10 mouse cellular contexts compared by ENCODE assay signal in genomic region chr9:61445711-61446222, GRCm38 (mm10).
A peak's percentile ranks its signal among the peaks of the same experiment; 100 is the strongest.
DNase-seq lines count a peak whose midpoint lies in the region; ATAC-seq and TF ChIP-seq lines count a peak whose summit lies in the region.
"Had no signal": no experiment of that assay in that cellular context is flagged by ENCODE, and none has a peak within 500 bp of the region (broad histone marks: within the 10 kb centered on the region; RNA-seq: fewer than 3 reads in every experiment).

No protein-coding gene starts in this region.

- H3K27ac ChIP-seq in midbrain, embryonic 12.5 days (replicated peaks), result peak overlapping the region; percentile 60
- H3K27ac ChIP-seq in midbrain, embryonic 16.5 days (ENCODE audit: low read length), result no peak overlapping the region
- no peak overlapping the region for H3K27ac ChIP-seq in heart, adult 2 months
- H3K27ac ChIP-seq in intestine, embryonic 15.5 days, result no peak overlapping the region
- H3K27ac ChIP-seq: hindbrain, embryonic 15.5 days; liver, embryonic 15.5 days had no signal

- TF ChIP-seq CTCF in heart, adult 2 months (IDR thresholded peaks at IDR 0.05), result no peak

- H3ac ChIP-seq in myocyte (ENCODE audit: control insufficient read depth, insufficient read length), result no peak overlapping the region

- WGBS in midbrain, embryonic 12.5 days, result 4% methylated on average over 5 of the region's 5 CpGs
- WGBS in midbrain, embryonic 16.5 days, result 9% methylated on average over 5 of the region's 5 CpGs
- WGBS in heart, adult 2 months, result 47% methylated on average over 5 of the region's 5 CpGs
- WGBS in intestine, embryonic 15.5 days, result 38% methylated on average over 5 of the region's 5 CpGs

- no peak for TF ChIP-seq EP300 in heart, adult 2 months (IDR thresholded peaks at IDR 0.05; ENCODE audit: insufficient read depth, low read depth, low read length)

- H3K4me2 ChIP-seq in midbrain, embryonic 12.5 days (replicated peaks), result no peak overlapping the region
- no peak overlapping the region for H3K4me2 ChIP-seq in midbrain, embryonic 16.5 days (ENCODE audit: low read length)
- peak overlapping the region; percentile 12 for H3K4me2 ChIP-seq in myocyte (ENCODE audit: low read depth)
- H3K4me2 ChIP-seq in intestine, embryonic 15.5 days (replicated peaks), result no peak overlapping the region
- H3K4me2 ChIP-seq: hindbrain, embryonic 15.5 days; liver, embryonic 15.5 days had no signal

- H3K36me3 ChIP-seq in midbrain, embryonic 12.5 days, result no peaks in the 10 kb centered on the region
- no peaks in the 10 kb centered on the region for H3K36me3 ChIP-seq in midbrain, embryonic 16.5 days (ENCODE audit: control insufficient read depth, insufficient read depth, low read length)
- H3K36me3 ChIP-seq in heart, adult 2 months (ENCODE audit: control insufficient read depth, insufficient read depth, low read length), result no peaks in the 10 kb centered on the region
- H3K36me3 ChIP-seq in myocyte (ENCODE audit: control insufficient read depth, insufficient read depth), result no peaks in the 10 kb centered on the region
- no peaks in the 10 kb centered on the region for H3K36me3 ChIP-seq in intestine, embryonic 15.5 days
- H3K36me3 ChIP-seq: hindbrain, embryonic 15.5 days; liver, embryonic 15.5 days had no signal

- intact Hi-C loops in heart, adult 2 months (cut with DNase I), result loop anchor here (5.0 kb wide), 1 partner anchor 242 kb away; no protein-coding TSS in a partner anchor

- no peaks in the 10 kb centered on the region for H3K9me3 ChIP-seq in midbrain, embryonic 12.5 days
- H3K9me3 ChIP-seq in midbrain, embryonic 16.5 days (replicated peaks; ENCODE audit: control insufficient read depth, low read length, poor library complexity, severe bottlenecking), result no peaks in the 10 kb centered on the region
- H3K9me3 ChIP-seq in intestine, embryonic 15.5 days, result no peaks in the 10 kb centered on the region
- H3K9me3 ChIP-seq: hindbrain, embryonic 15.5 days; liver, embryonic 15.5 days had no signal

- peaks cover 21% of the 10 kb centered on the region; the same call in 1 of the 2 replicates for H3K27me3 ChIP-seq in midbrain, embryonic 12.5 days
- H3K27me3 ChIP-seq in midbrain, embryonic 16.5 days (ENCODE audit: control insufficient read depth, insufficient read depth, low read depth, low read length), result no peaks in the 10 kb centered on the region
- no peaks in the 10 kb centered on the region for H3K27me3 ChIP-seq in heart, adult 2 months (ENCODE audit: control insufficient read depth, insufficient read depth, low read length)
- peaks cover 5% of the 10 kb centered on the region for H3K27me3 ChIP-seq in myocyte (ENCODE audit: control insufficient read depth, insufficient read depth, insufficient read length)
- no peaks in the 10 kb centered on the region for H3K27me3 ChIP-seq in intestine, embryonic 15.5 days (replicated peaks)

- H3K9ac ChIP-seq in midbrain, embryonic 12.5 days (replicated peaks), result no peak overlapping the region
- no peak overlapping the region for H3K9ac ChIP-seq in midbrain, embryonic 16.5 days (ENCODE audit: low read depth, low read length)
- H3K9ac ChIP-seq in heart, adult 2 months (ENCODE audit: low read depth, low read length), result no peak overlapping the region
- no peak overlapping the region for H3K9ac ChIP-seq in intestine, embryonic 15.5 days
- H3K9ac ChIP-seq: hindbrain, embryonic 15.5 days; liver, embryonic 15.5 days had no signal

- no peaks in the 10 kb centered on the region for H3K79me2 ChIP-seq in heart, adult 2 months (replicated peaks; ENCODE audit: control insufficient read depth, insufficient read depth, low read length)
- H3K79me2 ChIP-seq in myocyte (ENCODE audit: control insufficient read depth, insufficient read depth), result no peaks in the 10 kb centered on the region

- peaks cover 36% of the 10 kb centered on the region for H3K4me1 ChIP-seq in midbrain, embryonic 12.5 days
- peaks cover 19% of the 10 kb centered on the region for H3K4me1 ChIP-seq in midbrain, embryonic 16.5 days (ENCODE audit: control insufficient read depth, insufficient read depth, low read length)
- peaks cover 2% of the 10 kb centered on the region for H3K4me1 ChIP-seq in heart, adult 2 months (ENCODE audit: control insufficient read depth, insufficient read depth, low read length)
- peaks cover 10% of the 10 kb centered on the region for H3K4me1 ChIP-seq in intestine, embryonic 15.5 days (replicated peaks)
- H3K4me1 ChIP-seq: liver, embryonic 15.5 days had no signal

- DNase-seq in embryo, embryonic 10.5 days (ENCODE audit: low spot score), result peak; percentile 65
- peak; percentile 39 to 58 for DNase-seq in heart, adult 2 months
- no peak for DNase-seq in urinary bladder, postnatal 14 days (ENCODE audit: low spot score)
- DNase-seq: cerebellum, adult 18-20 months had no signal

- ATAC-seq in midbrain, embryonic 12.5 days (ENCODE audit: low FRiP score, low read depth), result peak; percentile 71
- ATAC-seq in midbrain, embryonic 16.5 days, result no peak
- no peak for ATAC-seq in intestine, embryonic 15.5 days

- no peak for TF ChIP-seq POLR2A in heart, adult 2 months (IDR thresholded peaks at IDR 0.05; ENCODE audit: insufficient read depth, low read depth, low read length)
- no peak for TF ChIP-seq POLR2A in myocyte (IDR thresholded peaks at IDR 0.05; ENCODE audit: insufficient read length, low read depth)

- no peak overlapping the region for H3K4me3 ChIP-seq in midbrain, embryonic 12.5 days
- no peak overlapping the region for H3K4me3 ChIP-seq in midbrain, embryonic 16.5 days (ENCODE audit: low read depth, low read length)
- no peak overlapping the region for H3K4me3 ChIP-seq in heart, adult 2 months
- no peak overlapping the region for H3K4me3 ChIP-seq in myocyte
- H3K4me3 ChIP-seq in intestine, embryonic 15.5 days (replicated peaks), result no peak overlapping the region
- H3K4me3 ChIP-seq: hindbrain, embryonic 15.5 days; liver, embryonic 15.5 days had no signal

TF ChIP-seq in myocyte, 11 proteins besides CTCF, POLR2A, EP300 and RAD21:
- TF ChIP-seq MYOG (IDR thresholded peaks at IDR 0.05; ENCODE audit: control insufficient read depth in 1 of 3, insufficient read depth in 1 of 3, insufficient read length in 2 of 3, low read depth in 2 of 3), result peak in 1 of 3 experiments; percentile 1
- TF ChIP-seq POLR2AphosphoS2 (IDR thresholded peaks at IDR 0.05; ENCODE audit: insufficient read length, low read depth), result no peak
- peak; percentile 76 for TF ChIP-seq USF1 (IDR thresholded peaks at IDR 0.05; ENCODE audit: low read depth)
- TF ChIP-seq TCF3 (IDR thresholded peaks at IDR 0.05; ENCODE audit: insufficient read length, low read depth), result no peak
- TF ChIP-seq SRF (IDR thresholded peaks at IDR 0.05; ENCODE audit: control insufficient read depth, insufficient read length, low read depth), result no peak
- TF ChIP-seq REST (IDR thresholded peaks at IDR 0.05; ENCODE audit: insufficient read depth, insufficient read length), result no peak
- TF ChIP-seq TCF12 (IDR thresholded peaks at IDR 0.05; ENCODE audit: insufficient read depth, poor library complexity, severe bottlenecking), result no peak
- no peak for TF ChIP-seq E2F4 (IDR thresholded peaks at IDR 0.05; ENCODE audit: insufficient read depth)
- TF ChIP-seq MAX (IDR thresholded peaks at IDR 0.05; ENCODE audit: low read depth), result no peak
